Mouse (Mus musculus): Measurements from ENCODE around the gene Zfp871. TPM values are rescaled to one million over a fixed set of nuclear protein-coding genes. Genes with fewer than 3 reads are reported as not detected.

The Zfp871 gene
- polyA plus RNA-seq (2011; ENCODE audit: insufficient read depth, insufficient read length, low replicate concordance, missing spikeins), result 9.7 and 13.5 TPM in 2 replicates

DNA sequence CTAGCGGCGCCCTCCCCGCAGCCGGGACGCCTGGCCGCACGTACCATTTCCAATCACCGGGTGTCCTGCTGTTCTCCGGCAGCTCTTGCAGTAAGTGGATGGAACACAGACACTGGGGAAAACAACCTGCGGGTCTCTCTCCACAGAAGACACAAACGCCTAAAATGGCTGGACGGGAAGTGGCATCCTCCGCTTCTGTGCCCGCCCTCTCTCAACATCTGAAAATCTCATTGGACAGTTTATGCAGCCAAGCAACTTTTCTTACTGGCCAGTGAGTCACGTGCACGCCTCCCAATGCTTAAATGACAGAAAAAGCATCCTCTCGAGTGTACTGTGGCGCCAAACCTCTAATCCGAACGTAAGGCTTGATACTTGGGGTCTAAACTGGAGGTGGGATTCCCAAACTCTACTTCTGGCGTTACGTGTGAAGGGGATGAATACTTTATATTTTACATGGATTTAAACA lies at the start of gene Zfp871:
TSS of gene Zfp871 (minus strand) at position 194 of the 466 bp plus-strand sequence.
- TF ChIP-seq POLR2A (IDR thresholded peaks at IDR 0.05; ENCODE audit: borderline replicate concordance, control insufficient read depth, low read depth, low read length) (0 out of 2 replicates have a peak, but pooled peaks have one; percentile 43), CTCF (IDR thresholded peaks at IDR 0.05; ENCODE audit: control insufficient read depth, insufficient read depth, low read length) (no peak)
- under 1% methylated on average over 22 of the region's 22 CpGs for WGBS
- peak within 1 kb of the TSS; percentile 96 for H3K27ac ChIP-seq (ENCODE audit: control insufficient read depth, insufficient read depth, low read depth, low read length, poor library complexity)
- peak within 1 kb of the TSS; percentile 98 for H3K4me3 ChIP-seq (replicated peaks; ENCODE audit: control insufficient read depth, low read depth, low read length)
- peaks cover 1% of the 10 kb centered on the region; the same call in 1 of the 2 replicates for H3K4me1 ChIP-seq (ENCODE audit: control insufficient read depth, insufficient read depth, low read length)

DNA sequence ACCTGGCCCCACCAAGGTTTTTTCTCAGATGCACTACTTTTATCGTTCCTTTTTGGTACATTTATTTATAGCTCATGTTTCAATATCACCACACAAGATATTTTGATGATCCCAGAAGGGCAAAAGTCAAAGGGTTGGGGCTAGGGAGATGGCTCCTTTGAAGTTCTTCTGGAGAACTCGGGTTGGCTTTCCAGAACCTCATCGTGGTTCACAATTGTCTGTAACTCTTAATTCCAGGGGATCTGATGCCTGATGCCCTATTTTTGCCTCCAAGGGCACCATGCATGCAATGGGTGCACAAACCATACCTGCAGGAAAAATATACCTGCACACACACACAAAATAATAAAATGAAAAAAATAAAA lies 42.3 kb upstream of the Zfp871 start:
- TF ChIP-seq CTCF (IDR thresholded peaks at IDR 0.05; ENCODE audit: control insufficient read depth, insufficient read depth, low read length), result no peak
- no peak for TF ChIP-seq POLR2A (IDR thresholded peaks at IDR 0.05; ENCODE audit: borderline replicate concordance, control insufficient read depth, low read depth, low read length)
- Histone ChIP-seq H3K4me1 (ENCODE audit: control insufficient read depth, insufficient read depth, low read length) (no peaks in the 10 kb centered on the region; the same call in 1 of the 2 replicates), H3K27ac (ENCODE audit: control insufficient read depth, insufficient read depth, low read depth, low read length, poor library complexity) (no peak overlapping the region), H3K4me3 (replicated peaks; ENCODE audit: control insufficient read depth, low read depth, low read length) (no peak overlapping the region)
- 39% methylated on average over 3 of the region's 3 CpGs for WGBS

DNA sequence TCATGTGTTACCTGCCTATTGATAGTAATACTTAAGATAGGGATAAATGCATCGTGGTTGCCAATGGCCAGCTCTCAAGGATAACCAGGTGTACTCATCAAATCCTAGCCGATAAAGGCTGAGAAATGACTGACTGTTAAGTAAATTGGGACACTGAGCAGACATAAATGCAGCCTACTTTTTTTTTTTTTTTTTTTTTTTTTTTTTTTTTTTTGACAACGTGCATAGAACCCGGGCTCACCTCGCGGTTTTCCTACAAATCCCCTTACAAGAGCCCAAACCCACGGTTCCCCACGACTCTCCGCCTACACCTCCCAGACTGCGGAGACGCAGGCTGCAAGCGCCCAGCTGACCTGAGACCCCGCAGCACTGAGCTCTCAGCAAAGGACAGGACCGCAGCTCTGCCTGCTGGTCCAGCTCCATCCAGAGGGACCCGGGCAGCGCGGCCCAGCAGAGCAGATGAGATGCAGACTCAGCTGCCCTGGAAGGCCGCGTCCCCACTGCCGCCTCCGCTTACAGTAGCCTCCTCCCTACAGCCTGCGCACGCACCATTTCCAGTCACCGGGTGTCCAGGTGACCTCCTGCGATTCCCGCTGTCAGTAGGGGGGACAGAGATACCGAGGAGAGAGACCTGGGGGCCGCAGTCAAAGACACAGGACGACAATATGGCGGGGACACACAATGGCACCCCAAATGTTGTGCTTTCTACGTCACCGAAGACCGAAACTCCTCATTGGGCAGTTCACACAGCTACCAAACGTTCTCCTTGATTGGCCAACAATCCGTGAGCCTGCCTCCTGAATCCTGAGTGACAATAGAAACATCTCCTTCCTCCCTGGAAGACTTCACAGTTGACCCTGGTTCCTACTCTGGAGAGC lies 41.7 kb upstream of the Zfp871 start, which contains the start of gene Zfp799:
TSS of gene Zfp799 (minus strand) at position 722 of the 878 bp plus-strand sequence.
- TF ChIP-seq POLR2A (IDR thresholded peaks at IDR 0.05; ENCODE audit: borderline replicate concordance, control insufficient read depth, low read depth, low read length) (no peak; the same call in 1 of the 2 replicates), CTCF (IDR thresholded peaks at IDR 0.05; ENCODE audit: control insufficient read depth, insufficient read depth, low read length) (no peak)
- no peak within 1 kb of the TSS for H3K27ac ChIP-seq (ENCODE audit: control insufficient read depth, insufficient read depth, low read depth, low read length, poor library complexity)
- peak within 1 kb of the TSS; percentile 92 for H3K4me3 ChIP-seq (replicated peaks; ENCODE audit: control insufficient read depth, low read depth, low read length)
- no peaks in the 10 kb centered on the region; the same call in 1 of the 2 replicates for H3K4me1 ChIP-seq (ENCODE audit: control insufficient read depth, insufficient read depth, low read length)
- 2% methylated on average over 35 of the region's 35 CpGs for WGBS

DNA sequence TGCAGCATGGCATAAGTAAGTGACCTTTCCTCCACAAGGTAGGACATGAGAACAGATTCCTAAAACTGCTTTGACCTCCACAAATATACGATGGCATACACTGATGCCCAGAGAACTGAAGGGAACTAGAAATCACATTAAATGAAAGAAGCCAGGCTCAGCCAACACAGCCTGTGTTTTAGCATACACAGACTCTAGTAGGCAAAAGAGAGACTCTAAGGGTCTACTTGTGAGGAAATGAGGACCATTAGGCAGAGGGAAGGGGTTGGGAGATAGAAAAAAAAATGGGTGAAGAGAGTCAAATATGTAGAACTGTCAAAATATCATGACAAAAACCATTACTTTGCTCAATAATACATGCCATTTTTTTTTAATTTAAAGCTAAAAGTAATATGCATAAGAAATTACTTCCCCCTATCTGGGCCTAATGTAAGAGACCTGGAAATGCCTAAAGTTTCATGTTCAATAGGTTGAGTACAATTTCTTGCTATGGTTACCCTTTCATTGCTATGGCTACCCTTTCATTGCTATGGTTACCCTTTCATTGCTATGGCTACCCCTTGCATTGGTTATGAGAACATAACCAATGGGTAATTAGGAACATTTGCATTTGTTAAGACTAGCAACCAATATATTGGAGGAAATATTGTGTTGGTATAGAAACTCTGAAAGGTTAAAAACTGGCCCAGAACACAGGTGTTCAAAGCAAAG lies 28.1 kb upstream of the Zfp871 start:
- Histone ChIP-seq H3K4me3 (replicated peaks; ENCODE audit: control insufficient read depth, low read depth, low read length) (no peak overlapping the region), H3K27ac (ENCODE audit: control insufficient read depth, insufficient read depth, low read depth, low read length, poor library complexity) (no peak overlapping the region), H3K4me1 (ENCODE audit: control insufficient read depth, insufficient read depth, low read length) (no peaks in the 10 kb centered on the region)
- TF ChIP-seq POLR2A (IDR thresholded peaks at IDR 0.05; ENCODE audit: borderline replicate concordance, control insufficient read depth, low read depth, low read length) (no peak), CTCF (IDR thresholded peaks at IDR 0.05; ENCODE audit: control insufficient read depth, insufficient read depth, low read length) (no peak)
- 85% methylated on average over 1 of the region's 1 CpGs for WGBS

DNA sequence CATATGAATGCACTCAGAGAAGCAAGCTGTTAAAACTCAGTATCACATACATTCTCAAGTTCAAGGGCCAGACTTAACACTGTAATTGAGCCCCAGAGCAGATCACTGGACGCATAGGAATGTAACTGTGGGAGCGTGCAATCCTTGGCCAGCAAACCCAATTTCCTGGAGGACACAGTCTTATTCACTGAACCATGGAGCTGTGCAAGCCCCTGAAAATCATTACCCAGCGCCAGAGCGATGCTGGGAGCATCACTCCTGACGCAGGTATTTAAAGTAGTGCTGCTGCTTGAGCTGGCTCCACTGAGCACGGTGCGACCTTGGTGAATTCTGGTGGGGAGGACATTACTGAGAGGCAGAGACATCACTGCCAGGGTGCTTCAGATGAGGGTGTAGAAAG lies 26.0 kb upstream of the Zfp871 start:
- H3K4me3 ChIP-seq (replicated peaks; ENCODE audit: control insufficient read depth, low read depth, low read length), result no peak overlapping the region
- WGBS, result 85% methylated on average over 7 of the region's 7 CpGs
- no peaks in the 10 kb centered on the region for H3K4me1 ChIP-seq (ENCODE audit: control insufficient read depth, insufficient read depth, low read length)
- TF ChIP-seq CTCF (IDR thresholded peaks at IDR 0.05; ENCODE audit: control insufficient read depth, insufficient read depth, low read length) (no peak), POLR2A (IDR thresholded peaks at IDR 0.05; ENCODE audit: borderline replicate concordance, control insufficient read depth, low read depth, low read length) (no peak)
- no peak overlapping the region for H3K27ac ChIP-seq (ENCODE audit: control insufficient read depth, insufficient read depth, low read depth, low read length, poor library complexity)

DNA sequence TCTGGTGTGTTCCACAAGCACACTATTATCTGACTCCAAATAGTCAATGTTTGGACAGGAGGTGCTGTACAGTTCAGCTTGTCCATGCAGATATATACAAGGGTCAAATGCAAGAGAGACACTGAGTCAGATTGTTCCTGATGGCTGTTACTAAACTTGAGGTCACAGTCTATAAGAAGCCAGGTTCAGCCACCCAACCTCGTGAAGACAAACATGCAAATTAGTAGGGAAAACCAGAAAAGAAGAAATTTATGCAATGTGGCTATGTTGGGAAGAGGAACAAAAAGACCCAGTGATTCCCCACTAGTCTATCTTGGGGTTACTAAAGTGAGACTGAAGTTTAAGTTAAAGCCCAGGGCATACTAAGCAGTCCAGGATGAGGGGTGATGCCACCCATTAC lies 22.6 kb upstream of the Zfp871 start:
- WGBS, result 19% methylated on average over 1 of the region's 1 CpGs
- Histone ChIP-seq H3K27ac (ENCODE audit: control insufficient read depth, insufficient read depth, low read depth, low read length, poor library complexity) (no peak overlapping the region), H3K4me1 (ENCODE audit: control insufficient read depth, insufficient read depth, low read length) (no peaks in the 10 kb centered on the region), H3K4me3 (replicated peaks; ENCODE audit: control insufficient read depth, low read depth, low read length) (no peak overlapping the region)
- TF ChIP-seq CTCF (IDR thresholded peaks at IDR 0.05; ENCODE audit: control insufficient read depth, insufficient read depth, low read length) (no peak), POLR2A (IDR thresholded peaks at IDR 0.05; ENCODE audit: borderline replicate concordance, control insufficient read depth, low read depth, low read length) (no peak)

DNA sequence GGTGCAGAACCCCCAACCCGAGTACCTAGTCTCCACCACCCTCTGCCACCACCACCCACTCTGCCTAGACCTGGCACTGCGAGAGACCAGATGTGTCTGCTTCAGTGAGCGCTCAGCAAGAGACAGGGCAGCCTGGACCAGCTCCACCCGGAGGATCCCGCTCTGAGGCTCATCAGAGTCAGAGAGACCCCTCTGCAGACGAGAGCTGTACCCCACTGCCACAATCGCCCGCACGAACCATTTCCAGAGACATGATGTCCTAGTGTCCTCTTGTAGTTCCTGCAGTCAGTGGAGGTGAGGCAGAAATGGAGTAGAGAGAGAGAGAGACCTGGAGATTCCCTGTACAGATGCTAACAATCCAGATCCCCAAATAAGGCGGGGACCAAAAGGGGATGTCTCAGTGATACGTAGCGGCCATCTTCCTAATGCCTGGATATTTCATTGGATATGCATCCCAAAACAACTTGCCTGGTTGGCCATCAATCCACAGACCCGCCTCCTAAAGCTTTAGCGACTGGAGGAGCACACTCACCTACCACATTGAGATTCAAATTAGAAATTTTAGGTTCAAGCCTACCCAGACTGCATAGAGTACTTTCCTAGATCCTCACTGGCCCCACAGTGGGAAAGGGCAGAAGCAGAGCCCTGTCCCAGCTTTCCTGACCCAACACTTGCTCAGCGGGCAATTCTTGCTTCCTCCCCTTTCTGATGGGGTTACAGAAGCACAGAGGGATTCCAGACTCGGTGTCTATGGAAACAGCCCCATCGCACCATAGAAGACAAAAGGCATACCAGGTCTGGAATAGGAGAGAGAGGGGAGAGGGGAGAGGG lies 21.7 kb upstream of the Zfp871 start, which contains the start of gene Zfp811:
TSS of gene Zfp811 (minus strand) at position 388 of the 831 bp plus-strand sequence.
- TF ChIP-seq POLR2A (IDR thresholded peaks at IDR 0.05; ENCODE audit: borderline replicate concordance, control insufficient read depth, low read depth, low read length) (no peak), CTCF (IDR thresholded peaks at IDR 0.05; ENCODE audit: control insufficient read depth, insufficient read depth, low read length) (no peak)
- 11% methylated on average over 17 of the region's 17 CpGs for WGBS
- Histone ChIP-seq H3K4me1 (ENCODE audit: control insufficient read depth, insufficient read depth, low read length) (no peaks in the 10 kb centered on the region), H3K4me3 (replicated peaks; ENCODE audit: control insufficient read depth, low read depth, low read length) (no peak within 1 kb of the TSS), H3K27ac (ENCODE audit: control insufficient read depth, insufficient read depth, low read depth, low read length, poor library complexity) (no peak within 1 kb of the TSS)

Measured in bone marrow, adult 2 months (tissue).